Mouse (Mus musculus): ENCODE results near the gene Dpm2. TPM values are rescaled to one million over a fixed set of nuclear protein-coding genes. Genes with fewer than 3 reads are reported as not detected.

The Dpm2 gene
- total RNA-seq, 2 experiments from 2014 or later = 32.5 to 34.4 TPM

DNA sequence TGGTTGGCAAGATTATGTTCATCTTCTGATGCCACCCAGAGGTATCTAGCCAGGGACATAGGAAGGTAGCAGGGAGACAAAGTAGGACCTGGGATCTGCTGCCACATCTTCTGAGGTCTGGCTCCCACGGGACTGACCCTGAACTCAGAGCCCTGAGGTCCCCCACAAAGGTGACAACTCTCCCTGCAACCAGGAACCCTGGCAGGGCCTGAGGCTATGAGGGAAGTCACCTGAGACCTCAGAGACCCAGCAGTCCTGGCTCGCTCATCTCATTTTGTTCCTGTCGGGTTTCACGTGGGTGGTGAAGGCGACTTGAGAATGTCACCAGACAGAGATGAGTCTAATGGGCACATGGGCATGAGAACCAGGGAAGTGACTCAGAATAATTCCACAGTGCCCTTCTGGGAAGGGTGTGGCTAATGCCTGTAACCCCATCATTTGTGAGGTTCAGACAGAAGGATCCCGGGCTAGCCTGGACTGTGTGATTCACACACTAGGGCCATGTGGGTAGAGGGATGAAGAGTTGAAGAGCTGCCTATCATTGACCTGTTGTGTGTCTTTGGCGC, 14.6 kb downstream of the Dpm2 start:
- DNase-seq = no peak

DNA sequence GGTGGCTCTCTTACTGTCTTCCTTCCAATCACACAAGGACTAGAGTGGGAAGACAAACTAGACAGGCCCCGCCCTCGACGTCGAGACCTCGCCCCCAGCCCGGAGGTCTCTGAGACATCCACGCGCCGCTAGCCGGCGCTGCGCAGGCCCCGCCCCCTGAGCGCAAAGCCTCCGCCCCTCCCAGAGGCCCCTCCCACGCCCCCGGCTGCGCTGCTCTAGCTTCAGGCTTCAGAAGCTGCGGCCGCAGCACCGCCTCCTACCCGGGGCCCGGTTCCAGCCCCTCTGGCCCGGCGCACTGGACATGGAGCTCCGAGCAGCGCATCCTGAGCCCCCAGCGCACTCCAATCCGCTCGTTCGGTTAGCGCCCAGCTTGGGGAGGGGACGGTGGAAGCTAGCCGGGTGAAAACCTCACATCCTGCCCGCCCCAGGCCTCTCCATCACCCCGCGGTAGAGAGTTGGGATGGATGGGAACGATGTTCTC, 16.3 kb downstream of the Dpm2 start, which contains the start of gene St6galnac4:
TSS of gene St6galnac4 (plus strand) at position 225 of the 481 bp plus-strand sequence.
- peak; percentile 94 for DNase-seq

DNA sequence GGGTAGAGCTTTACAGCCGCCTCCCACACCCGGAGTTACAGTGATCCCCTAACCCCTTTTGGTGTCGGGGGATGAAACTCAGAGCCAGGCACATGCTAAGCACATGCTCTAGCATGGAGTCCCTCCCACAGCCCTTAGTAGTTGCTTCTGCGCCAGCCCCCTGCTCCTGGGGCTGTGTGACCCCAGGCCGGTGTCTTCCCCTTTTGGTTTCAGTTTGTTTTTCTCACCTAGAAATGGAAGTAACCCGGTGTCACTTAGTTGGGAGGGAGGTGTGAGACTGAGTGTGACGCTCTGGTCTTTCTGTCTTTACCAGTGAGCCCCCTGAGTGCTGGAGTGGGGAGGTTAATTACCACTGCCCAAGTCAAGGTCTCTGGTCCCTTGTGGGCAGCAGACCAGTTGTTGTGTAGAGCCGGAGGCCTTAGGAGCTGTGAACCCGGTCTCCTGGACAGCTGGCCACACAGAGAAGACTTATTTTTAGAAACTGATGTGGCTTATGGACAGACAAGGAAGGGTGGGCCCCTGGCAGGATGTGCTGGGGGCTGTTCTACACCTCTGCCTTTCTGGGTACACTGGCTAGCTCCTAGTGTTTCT, 17.2 kb downstream of the Dpm2 start:
- DNase-seq = peak; percentile 64

- DNase-seq = peak; percentile 76
These were observed 18.6 kb downstream of the Dpm2 start for GRCm38 (mm10) chr2:32589213-32589795.

DNA sequence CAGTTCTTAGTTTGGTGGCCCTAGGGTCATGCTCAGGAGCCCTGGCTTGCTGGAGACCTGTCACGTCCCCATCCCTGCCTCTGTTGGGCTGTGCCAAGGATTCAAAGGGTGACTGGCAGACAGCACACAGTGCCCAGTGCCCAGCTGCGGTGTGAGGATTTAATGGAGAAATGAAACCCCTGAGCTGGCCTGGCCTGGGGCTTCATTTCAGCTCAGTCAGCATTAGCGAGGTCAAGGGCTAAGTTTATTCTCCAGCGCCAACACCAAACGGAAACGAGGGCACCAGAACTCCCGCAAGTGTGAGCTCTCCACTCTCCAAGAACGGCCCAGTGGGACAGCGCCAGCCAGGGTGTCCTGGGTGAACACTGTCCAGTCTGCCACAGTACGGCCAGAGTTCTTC, 19.6 kb downstream of the Dpm2 start:
- no peak for DNase-seq

DNA sequence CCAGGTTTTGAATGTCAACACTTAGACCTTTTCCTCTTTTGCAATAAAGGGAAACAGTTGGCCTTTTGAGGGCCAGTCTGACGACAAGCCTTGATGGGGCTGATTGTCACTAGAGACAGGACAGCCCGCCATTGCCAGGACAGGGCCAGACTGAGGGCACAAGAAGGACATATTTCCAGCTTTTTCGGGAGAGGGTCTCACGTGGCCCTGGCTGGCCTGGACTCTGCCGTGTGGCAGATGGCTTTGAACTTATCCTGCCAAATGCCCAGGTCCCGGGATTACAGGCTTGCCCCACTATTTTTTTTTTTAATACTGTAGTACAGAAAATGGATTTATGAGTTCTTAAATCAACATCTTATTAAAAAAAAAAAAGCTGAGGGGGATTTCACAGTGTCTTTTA, 20.6 kb downstream of the Dpm2 start:
- no peak for DNase-seq

- DNase-seq = no peak
These were observed 26.1 kb downstream of the Dpm2 start for GRCm38 (mm10) chr2:32596725-32597124.

DNA sequence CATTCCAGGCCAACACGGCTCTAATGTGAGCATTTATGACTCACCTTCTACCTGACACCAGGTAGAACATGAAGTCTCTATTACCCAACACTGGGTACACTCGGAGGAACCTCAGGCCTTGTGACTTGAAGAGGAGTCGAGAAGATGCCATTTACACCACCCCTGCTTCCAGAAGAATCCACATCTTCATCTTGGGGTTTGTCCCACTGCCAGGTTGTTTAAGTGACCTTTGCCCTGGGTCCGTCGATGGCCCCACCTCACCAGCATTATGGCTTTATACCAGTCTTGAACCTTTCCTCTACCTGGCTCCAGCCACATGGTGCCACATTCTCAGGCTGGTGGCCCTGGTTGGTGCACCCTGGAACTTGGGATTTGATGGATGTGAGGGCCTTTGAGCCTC, 26.6 kb downstream of the Dpm2 start:
- DNase-seq = no peak

GRCm38 (mm10) chr2:32597699-32598098, 27.0 kb downstream of the Dpm2 start:
- no peak for DNase-seq

GRCm38 (mm10) chr2:32598506-32598905, 27.8 kb downstream of the Dpm2 start:
- peak; percentile 72 for DNase-seq

DNA sequence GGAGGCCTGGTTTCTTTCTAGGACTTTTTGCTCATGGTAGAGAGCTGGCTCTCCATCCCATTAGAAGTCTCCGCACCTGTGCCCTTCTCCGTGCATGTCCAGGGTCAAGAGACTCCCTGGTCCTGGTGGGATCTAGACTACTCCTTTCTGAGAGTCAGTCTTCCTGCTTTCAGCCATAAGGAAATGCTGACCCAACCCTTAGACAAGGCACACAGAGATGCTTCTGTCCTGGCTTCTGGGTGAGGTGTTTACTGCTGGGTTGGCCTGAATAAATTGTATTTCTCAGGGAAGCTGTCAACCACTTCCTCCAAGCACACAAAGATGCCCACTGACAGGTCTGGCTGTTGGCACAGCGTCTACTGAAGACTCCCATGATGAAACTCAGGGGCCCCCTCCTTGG, 28.8 kb downstream of the Dpm2 start, which contains the start of gene St6galnac6:
TSS of gene St6galnac6 (plus strand) at position 301 of the 400 bp plus-strand sequence.
- DNase-seq = no peak

- DNase-seq = peak; percentile 57
These were observed 30.9 kb downstream of the Dpm2 start for GRCm38 (mm10) chr2:32601417-32602065.

- peak; percentile 93 for DNase-seq
These were observed 32.0 kb downstream of the Dpm2 start for GRCm38 (mm10) chr2:32602600-32603054.

GRCm38 (mm10) chr2:32604631-32605030, 34.0 kb downstream of the Dpm2 start:
- no peak for DNase-seq

GRCm38 (mm10) chr2:32606161-32607142, 35.8 kb downstream of the Dpm2 start:
- peak; percentile 91 for DNase-seq

- peak; percentile 64 for DNase-seq
These were observed 36.7 kb downstream of the Dpm2 start for GRCm38 (mm10) chr2:32607262-32607947.

DNA sequence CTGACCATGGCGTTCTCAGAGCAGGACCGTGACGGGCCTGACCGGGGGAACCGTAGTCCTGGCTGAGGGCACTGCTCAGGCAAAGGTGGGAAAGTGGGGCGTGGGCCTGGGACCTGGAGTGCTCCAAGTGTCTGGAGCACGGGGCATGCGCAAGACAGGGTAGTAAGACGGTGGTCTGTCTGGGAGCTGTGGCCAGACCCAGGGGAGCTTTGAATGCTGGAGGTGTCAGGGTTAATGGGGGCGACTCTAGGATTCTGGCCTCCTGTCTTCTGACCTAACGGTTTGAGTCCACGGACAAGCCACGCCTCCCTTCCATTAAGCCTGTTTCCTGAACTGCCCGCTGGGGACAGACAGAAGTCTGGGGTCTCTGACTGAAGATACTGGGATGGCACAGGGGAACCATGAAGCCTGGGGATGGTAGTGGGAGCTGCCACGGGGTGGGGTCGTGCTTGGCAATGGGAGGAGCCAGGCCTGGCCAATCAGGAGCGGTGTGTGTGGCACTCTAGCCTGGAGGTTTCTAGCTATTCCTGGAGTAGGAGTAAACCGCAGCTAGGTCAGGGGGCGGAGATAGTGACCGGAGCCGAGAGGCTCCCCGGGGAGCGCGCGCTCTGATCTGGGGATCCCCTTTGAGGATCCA, 37.6 kb downstream of the Dpm2 start:
- DNase-seq = peak; percentile 80

DNA sequence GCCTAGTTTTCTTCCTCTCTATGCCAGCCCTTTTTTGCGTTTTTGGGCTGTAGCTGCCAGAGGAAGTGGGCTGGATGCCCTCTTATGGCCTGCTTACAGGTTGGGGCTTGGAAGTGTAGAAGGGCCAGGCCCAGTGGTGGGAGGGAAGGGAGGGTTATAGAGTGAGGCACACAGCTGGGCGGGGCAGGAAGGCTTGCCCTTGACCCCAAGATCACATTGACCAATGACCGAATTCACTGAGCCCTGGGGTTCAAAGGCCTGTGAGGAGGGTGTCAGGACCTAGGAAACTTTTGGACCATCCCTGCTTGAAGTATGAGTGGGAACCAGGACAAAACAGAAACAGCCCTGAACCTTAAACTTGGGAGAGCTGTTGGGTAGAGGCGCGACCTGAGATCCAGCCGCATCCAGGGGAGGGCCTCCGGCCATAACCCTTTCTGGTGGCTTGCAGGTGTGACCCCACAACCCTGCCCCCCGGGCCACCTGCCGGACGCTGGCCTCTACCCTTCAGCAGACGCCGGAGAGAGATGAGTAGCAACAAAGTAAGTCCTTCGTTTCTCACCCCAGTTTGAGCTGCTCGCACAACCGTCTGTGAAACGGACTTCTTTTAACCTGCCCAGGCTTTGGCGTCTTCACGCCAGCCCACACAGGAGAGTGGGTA, 38.2 kb downstream of the Dpm2 start:
- DNase-seq = no peak

GRCm38 (mm10) chr2:32610610-32611229, 40.1 kb downstream of the Dpm2 start:
- peak; percentile 64 for DNase-seq

- DNase-seq = no peak
These were observed 41.6 kb downstream of the Dpm2 start for GRCm38 (mm10) chr2:32612274-32612673.

Measured in heart, postnatal 4 days (tissue).